Mouse (Mus musculus) kidney, embryonic 16.5 days (tissue): Measurements from ENCODE around the gene Sirt6. TPM values are rescaled to one million over a fixed set of nuclear protein-coding genes. Genes with fewer than 3 reads are reported as not detected.
"Not testable (repeated sequence)": the region's sequence is repeated elsewhere in the genome, so short reads cannot be mapped to it uniquely, and the experiment has no call there.

Experiments
- ATAC-seq: fragments of 200-750 bp; cut with Nextera tagmentation; 2 replicates; pipeline ENCODE4 v1.8.0; 2017; ENCODE audit warnings: moderate TSS enrichment; ENCODE audit not compliant: low FRiP score, low TSS enrichment
- H3K27ac ChIP-seq: fragments of 300-500 bp; sonication (generic); 2 replicates; pipeline ENCODE4 v1.5.1; 2014; ENCODE audit warnings: low read length
- H3K27me3 ChIP-seq: fragments of 300-500 bp; sonication (generic); 2 replicates; pipeline ENCODE4 v1.6.1; 2014; ENCODE audit warnings: low read length, control low read depth, mixed read lengths; ENCODE audit not compliant: insufficient read depth
- H3K36me3 ChIP-seq: fragments of 300-500 bp; sonication (generic); 2 replicates; pipeline ENCODE4 v1.6.1; 2014; ENCODE audit warnings: low read length, control low read depth, mixed read lengths; ENCODE audit not compliant: insufficient read depth
- H3K4me1 ChIP-seq: fragments of 300-500 bp; sonication (generic); 2 replicates; pipeline ENCODE4 v1.6.1; 2014; ENCODE audit warnings: low read length, control low read depth, mixed read lengths; ENCODE audit not compliant: insufficient read depth
- H3K4me2 ChIP-seq: fragments of 300-500 bp; sonication (generic); replicated peaks from 2 replicates; pipeline ENCODE4 v1.6.1; 2014; ENCODE audit warnings: low read depth, low read length
- H3K4me3 ChIP-seq: fragments of 300-500 bp; sonication (generic); 2 replicates; pipeline ENCODE4 v1.5.1; 2014; ENCODE audit warnings: mild to moderate bottlenecking, low read length
- H3K9ac ChIP-seq: fragments of 300-500 bp; sonication (generic); replicated peaks from 2 replicates; pipeline ENCODE4 v1.6.1; 2014; ENCODE audit warnings: low read length
- H3K9me3 ChIP-seq: fragments of 300-500 bp; sonication (generic); 2 replicates; pipeline ENCODE4 v1.6.1; 2016; ENCODE audit warnings: low read length, control low read depth
- WGBS: fragments of 180-500 bp; shearing (Covaris S2); extraction: QIAGEN DNeasy Blood & Tissue Kit; methylation state at CpG from one replicate; pipeline ENCODE4 v1.1.7; 2014; 5-methylcytosine and 5-hydroxymethylcytosine counted together
- polyA plus RNA-seq: library from polyadenylated mRNA; unstranded; fragments of >200 nt; fragmentation: Nextera tagmentation; extraction: Ambion mirVana; gene quantifications from 2 replicates; pipeline ENCODE4 v1.2.1, GENCODE M21; 2015

The Sirt6 gene
- polyA plus RNA-seq: 41.8 and 48.4 TPM in 2 replicates

GRCm38 (mm10) chr10:81626994-81627835 is at the start of gene Sirt6:
Sirt6 (minus strand) TSS chr10:81627797.
- Histone ChIP-seq H3K27me3 (no peaks in the 10 kb centered on the region), H3K4me3 (peak within 1 kb of the TSS; percentile 80), H3K27ac (peak within 1 kb of the TSS; percentile 95), H3K36me3 (peaks cover 28% of the 10 kb centered on the region), H3K4me1 (peaks cover 14% of the 10 kb centered on the region), H3K9me3 (no peaks in the 10 kb centered on the region), H3K4me2 (peak within 1 kb of the TSS; percentile 88), H3K9ac (peak within 1 kb of the TSS; percentile 90)
- WGBS: 4% methylated on average over 40 of the region's 40 CpGs
- peak; percentile 91 for ATAC-seq

DNA sequence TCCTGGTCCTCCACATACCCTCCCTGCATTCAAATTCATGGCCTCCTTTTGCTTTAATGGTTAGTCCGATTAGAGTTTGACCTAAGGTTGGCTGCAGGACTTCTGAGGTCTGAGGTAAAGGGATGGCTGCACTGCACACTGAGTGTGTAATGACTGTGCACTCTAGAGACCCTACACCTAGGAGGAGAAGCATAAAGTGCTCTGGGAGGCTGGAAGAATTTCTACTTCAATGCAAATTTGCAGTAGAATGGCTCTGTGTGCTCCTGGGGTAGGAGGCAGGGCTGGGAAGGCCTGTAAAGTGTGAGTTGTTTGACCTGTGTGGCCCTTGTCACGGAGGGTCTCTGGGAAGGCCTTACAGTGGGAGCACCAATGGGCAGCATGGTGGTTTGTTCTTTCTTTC is 28.6 kb upstream of the Sirt6 start:
- 94% methylated on average over 2 of the region's 2 CpGs for WGBS
- no peaks in the 10 kb centered on the region for H3K4me1 ChIP-seq
- H3K9ac ChIP-seq: no peak overlapping the region
- H3K27ac ChIP-seq: no peak overlapping the region
- H3K4me3 ChIP-seq: no peak overlapping the region
- H3K9me3 ChIP-seq: peaks cover 62% of the 10 kb centered on the region
- ATAC-seq: no peak
- no peaks in the 10 kb centered on the region for H3K27me3 ChIP-seq
- peaks cover 49% of the 10 kb centered on the region for H3K36me3 ChIP-seq
- no peak overlapping the region for H3K4me2 ChIP-seq

- Histone ChIP-seq H3K9ac (no peak overlapping the region), H3K9me3 (peaks cover 65% of the 10 kb centered on the region), H3K27me3 (no peaks in the 10 kb centered on the region), H3K4me2 (no peak overlapping the region), H3K27ac (no peak overlapping the region), H3K4me3 (no peak overlapping the region), H3K36me3 (peaks cover 58% of the 10 kb centered on the region), H3K4me1 (no peaks in the 10 kb centered on the region; the same call in 1 of the 2 replicates)
- WGBS: 96% methylated on average over 10 of the region's 10 CpGs
- no peak for ATAC-seq
These were observed 27.6 kb upstream of the Sirt6 start for GRCm38 (mm10) chr10:81655178-81655577.

GRCm38 (mm10) chr10:81648803-81649775 is 21.5 kb upstream of the Sirt6 start, which contains the start of gene Gm10778:
Gm10778 (plus strand) TSS chr10:81649059.
- Histone ChIP-seq H3K36me3 (peaks cover 22% of the 10 kb centered on the region), H3K9ac (peak within 1 kb of the TSS; percentile 76), H3K9me3 (peaks cover 23% of the 10 kb centered on the region), H3K27ac (peak within 1 kb of the TSS; percentile 84; the same call in 1 of the 2 replicates), H3K4me2 (peak within 1 kb of the TSS; percentile 56), H3K4me3 (peak within 1 kb of the TSS; percentile 58)
- peak; percentile 96 for ATAC-seq
- not testable (repeated sequence) for H3K4me1 ChIP-seq, H3K27me3 ChIP-seq
- 2% methylated on average over 25 of the region's 52 CpGs for WGBS

DNA sequence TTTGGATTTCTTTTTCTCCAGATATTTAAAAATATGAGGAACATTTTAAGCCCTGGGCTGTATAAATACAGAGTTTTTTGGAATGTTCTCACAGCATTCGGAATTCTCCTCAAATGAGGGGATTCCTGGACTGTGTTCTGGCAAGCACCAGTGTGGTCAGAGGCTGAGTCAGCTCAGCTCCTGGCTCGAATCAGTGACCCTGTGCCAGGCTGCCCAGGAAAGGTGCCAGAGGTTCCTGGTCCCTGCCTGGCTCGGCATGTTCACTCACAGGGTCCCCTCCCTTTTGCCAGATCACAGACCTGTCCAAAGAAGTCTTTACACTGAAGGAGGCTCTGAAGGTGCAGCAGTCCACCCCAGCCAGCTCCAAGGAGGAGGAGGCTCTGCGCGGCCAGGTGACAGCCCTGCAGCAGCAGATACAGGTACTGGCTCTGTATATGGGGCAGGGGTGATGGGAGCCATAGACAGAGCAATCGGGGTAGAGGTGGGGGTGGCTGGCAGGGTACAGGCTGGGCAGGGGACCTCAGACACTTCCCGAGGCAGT is 18.5 kb upstream of the Sirt6 start:
- H3K4me3 ChIP-seq: no peak overlapping the region
- H3K4me1 ChIP-seq: peaks cover 17% of the 10 kb centered on the region
- H3K27me3 ChIP-seq: no peaks in the 10 kb centered on the region
- no peak overlapping the region for H3K4me2 ChIP-seq
- H3K9me3 ChIP-seq: peaks cover 6% of the 10 kb centered on the region; the same call in 1 of the 2 replicates
- no peak overlapping the region for H3K9ac ChIP-seq
- peaks cover 9% of the 10 kb centered on the region for H3K36me3 ChIP-seq
- no peak for ATAC-seq
- 85% methylated on average over 7 of the region's 7 CpGs for WGBS
- no peak overlapping the region for H3K27ac ChIP-seq

- no peak for ATAC-seq
- H3K4me2 ChIP-seq: no peak overlapping the region
These were observed 17.8 kb upstream of the Sirt6 start for GRCm38 (mm10) chr10:81645391-81645790.

GRCm38 (mm10) chr10:81644716-81645115 is 17.1 kb upstream of the Sirt6 start:
- Histone ChIP-seq H3K36me3 (no peaks in the 10 kb centered on the region), H3K4me1 (peaks cover 14% of the 10 kb centered on the region), H3K27ac (no peak overlapping the region), H3K9me3 (no peaks in the 10 kb centered on the region), H3K4me2 (no peak overlapping the region), H3K9ac (no peak overlapping the region), H3K27me3 (no peaks in the 10 kb centered on the region), H3K4me3 (no peak overlapping the region)
- WGBS: 89% methylated on average over 18 of the region's 18 CpGs
- ATAC-seq: no peak

More at GRCm38 (mm10) chr10:81645391-81645790, 17.8 kb upstream of the Sirt6 start:
- Histone ChIP-seq H3K4me3 (no peak overlapping the region), H3K27me3 (no peaks in the 10 kb centered on the region), H3K36me3 (peaks cover 2% of the 10 kb centered on the region; the same call in 1 of the 2 replicates), H3K27ac (no peak overlapping the region), H3K9me3 (no peaks in the 10 kb centered on the region), H3K9ac (no peak overlapping the region), H3K4me1 (peaks cover 17% of the 10 kb centered on the region)
- WGBS: 91% methylated on average over 4 of the region's 4 CpGs

DNA sequence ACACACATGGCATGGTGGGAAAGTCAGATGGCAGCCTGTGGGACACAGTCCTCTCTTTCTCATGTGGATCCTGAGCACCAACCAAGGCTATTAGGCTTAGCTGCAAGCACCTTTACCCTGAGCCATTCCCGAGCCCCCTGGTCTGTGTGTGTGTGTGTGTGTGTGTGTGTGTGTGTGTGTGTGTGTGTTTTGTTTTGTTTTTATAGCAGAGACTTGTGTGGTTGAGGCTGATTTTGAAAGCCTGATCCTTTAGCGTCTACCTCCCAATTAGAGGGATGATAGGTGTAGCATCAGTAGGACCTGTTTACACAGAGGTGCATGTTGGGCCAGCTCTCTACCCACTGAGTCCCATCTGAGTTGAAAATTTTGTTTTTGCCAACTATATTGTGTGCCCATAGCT is 16.6 kb upstream of the Sirt6 start:
- Histone ChIP-seq H3K9me3 (no peaks in the 10 kb centered on the region), H3K27ac (peak overlapping the region; percentile 98), H3K4me3 (peak overlapping the region; percentile 75), H3K36me3 (no peaks in the 10 kb centered on the region), H3K4me1 (peaks cover 14% of the 10 kb centered on the region), H3K4me2 (peak overlapping the region; percentile 88), H3K27me3 (no peaks in the 10 kb centered on the region), H3K9ac (peak overlapping the region; percentile 97)
- ATAC-seq: no peak
- WGBS: 56% methylated on average over 2 of the region's 2 CpGs

- no peaks in the 10 kb centered on the region for H3K27me3 ChIP-seq
- peak overlapping the region; percentile 88 for H3K4me2 ChIP-seq
- H3K9ac ChIP-seq: peak overlapping the region; percentile 97
These were observed 16.0 kb upstream of the Sirt6 start for GRCm38 (mm10) chr10:81643449-81644055.

More at GRCm38 (mm10) chr10:81643449-81644055, 16.0 kb upstream of the Sirt6 start:
- peak overlapping the region; percentile 98 for H3K27ac ChIP-seq
- WGBS: under 1% methylated on average over 75 of the region's 75 CpGs
- no peaks in the 10 kb centered on the region for H3K9me3 ChIP-seq
- no peaks in the 10 kb centered on the region for H3K36me3 ChIP-seq
- peak; percentile 91 for ATAC-seq
- H3K4me3 ChIP-seq: peak overlapping the region; percentile 75
- peaks cover 14% of the 10 kb centered on the region for H3K4me1 ChIP-seq
